Mouse (Mus musculus) lung, postnatal 0 days (tissue): ENCODE data around the gene Cnot3.

Experiments used
- CTCF ChIP-seq: IDR thresholded peaks from 2 replicates; pipeline ENCODE4 v1.5.1; 2016; ENCODE audit warnings: antibody characterized with exemption, mild to moderate bottlenecking
- EP300 ChIP-seq: IDR thresholded peaks from 2 replicates; pipeline ENCODE4 v1.6.1; 2016; ENCODE audit warnings: antibody characterized with exemption, mild to moderate bottlenecking, control low read depth

DNA sequence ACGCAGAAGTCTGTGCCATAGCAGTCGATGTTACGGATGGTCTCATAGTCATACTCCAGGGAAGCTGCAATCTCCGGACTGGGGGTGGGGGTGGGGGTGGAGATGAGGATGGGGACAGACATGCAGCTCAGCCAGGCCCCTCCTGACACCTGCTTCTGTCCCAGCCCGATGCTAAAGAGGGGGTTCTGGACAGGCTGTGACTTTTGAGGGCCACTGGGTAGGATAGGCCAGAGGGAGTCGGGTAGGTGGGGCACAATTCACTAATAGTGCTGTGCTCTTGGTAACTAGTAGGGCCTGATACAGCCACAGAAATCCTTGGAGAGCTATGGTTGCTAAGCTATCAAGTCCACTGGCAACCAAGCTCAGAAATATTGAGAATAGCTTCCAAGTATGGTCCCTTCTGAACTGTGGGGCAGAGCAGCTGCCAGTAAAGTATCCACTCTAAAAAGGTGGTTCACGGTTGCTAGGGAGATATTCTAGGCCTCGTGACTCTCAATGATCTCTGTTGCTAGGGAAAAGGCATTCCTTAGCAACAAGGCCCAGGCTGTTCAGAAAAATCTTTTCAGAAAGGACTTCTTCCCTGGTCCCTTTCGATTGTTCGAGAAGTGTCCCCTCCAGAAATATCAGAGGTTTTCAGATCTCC, 39.0 kb downstream of the Cnot3 start:
- no peak for TF ChIP-seq CTCF
- no peak for TF ChIP-seq EP300
